Mouse (Mus musculus): ENCODE results near the gene Ano1. TPM values are rescaled to one million over a fixed set of nuclear protein-coding genes. Genes with fewer than 3 reads are reported as not detected.

The Ano1 gene
- polyA plus RNA-seq, 2 experiments: 1.4 to 1.5 TPM

- DNase-seq (ENCODE audit: low read depth in 3 of 3, low spot score in 3 of 3): peak in 2 of 3 experiments; percentile 43 to 47
- Histone ChIP-seq H3K4me3 (ENCODE audit: insufficient read depth in 1 of 2, low read depth in 2 of 2, low read length in 2 of 2) (no peak overlapping the region), H3K4me2 (ENCODE audit: low read depth) (peak overlapping the region; percentile 33), H3K36me3 (replicated peaks; ENCODE audit: control insufficient read depth, insufficient read depth, low read depth) (no peaks in the 10 kb centered on the region), H3K27me3 (ENCODE audit: control insufficient read depth, insufficient read depth, low read length) (peaks cover 10% of the 10 kb centered on the region), H3K9ac (replicated peaks) (peak overlapping the region; percentile 37), H3K9me3 (ENCODE audit: control insufficient read depth, low read length) (no peaks in the 10 kb centered on the region), H3K4me1 (replicated peaks; ENCODE audit: control insufficient read depth in 2 of 2, insufficient read depth in 2 of 2, low read length in 1 of 2) (peaks cover 13 to 19% of the 10 kb centered on the region in 2 experiments), H3K27ac (peak overlapping the region; percentile 55)
- WGBS (ENCODE audit: insufficient replicate concordance): 16% methylated on average over 3 of the region's 3 CpGs
- peak; percentile 73 for ATAC-seq (ENCODE audit: insufficient read depth)
- TF ChIP-seq EP300 (IDR thresholded peaks at IDR 0.05; ENCODE audit: low read depth): no peak
- no peak for TF ChIP-seq CTCF (IDR thresholded peaks at IDR 0.05; ENCODE audit: low read depth)
Observed at GRCm38 (mm10) chr7:144739810-144740209, 12.0 kb downstream of the Ano1 start.

DNA sequence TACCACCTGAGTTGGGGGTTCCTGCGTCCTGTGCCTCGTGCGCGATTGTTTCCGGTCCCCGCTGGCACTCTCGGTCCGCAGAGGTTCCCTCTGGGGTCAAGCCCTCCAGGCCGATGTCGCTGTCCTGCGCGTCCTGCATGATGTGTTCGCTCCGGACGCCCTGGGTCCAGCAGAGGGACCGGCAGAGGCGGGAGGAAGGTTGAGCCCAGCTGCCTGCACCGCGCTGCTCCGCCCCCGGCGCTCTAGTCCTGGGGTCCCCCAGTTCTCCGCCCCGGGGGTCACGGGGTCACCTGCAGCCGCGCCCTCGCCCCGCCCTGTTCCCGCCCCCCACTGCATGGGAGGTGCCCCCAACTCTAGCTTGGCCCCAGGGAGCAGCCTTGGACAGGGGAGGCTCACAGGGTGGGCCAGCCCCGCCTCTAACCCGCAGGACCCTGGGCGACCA, 13.4 kb downstream of the Ano1 start:
- Histone ChIP-seq H3K9ac (replicated peaks) (peak overlapping the region; percentile 71), H3K4me3 (ENCODE audit: insufficient read depth in 1 of 2, low read depth in 2 of 2, low read length in 2 of 2) (peak overlapping the region; percentile 61 to 63), H3K36me3 (replicated peaks; ENCODE audit: control insufficient read depth, insufficient read depth, low read depth) (no peaks in the 10 kb centered on the region), H3K4me1 (replicated peaks; ENCODE audit: control insufficient read depth in 2 of 2, insufficient read depth in 2 of 2, low read length in 1 of 2) (peaks cover 19 to 23% of the 10 kb centered on the region in 2 experiments), H3K9me3 (ENCODE audit: control insufficient read depth, low read length) (no peaks in the 10 kb centered on the region), H3K4me2 (ENCODE audit: low read depth) (peak overlapping the region; percentile 78), H3K27ac (no peak overlapping the region), H3K27me3 (ENCODE audit: control insufficient read depth, insufficient read depth, low read length) (peaks cover 10% of the 10 kb centered on the region)
- TF ChIP-seq CTCF (IDR thresholded peaks at IDR 0.05; ENCODE audit: low read depth): no peak
- no peak for TF ChIP-seq EP300 (IDR thresholded peaks at IDR 0.05; ENCODE audit: low read depth)
- WGBS (ENCODE audit: insufficient replicate concordance): 1% methylated on average over 33 of the region's 33 CpGs
- DNase-seq (ENCODE audit: low read depth in 3 of 3, low spot score in 3 of 3) (peak in 1 of 3 experiments; percentile 13), ATAC-seq (ENCODE audit: insufficient read depth) (peak; percentile 72)

- Histone ChIP-seq H3K27me3 (ENCODE audit: control insufficient read depth, insufficient read depth, low read length) (no peaks in the 10 kb centered on the region; the same call in 1 of the 2 replicates), H3K4me2 (ENCODE audit: low read depth) (peak overlapping the region; percentile 57), H3K9ac (replicated peaks) (peak overlapping the region; percentile 48), H3K36me3 (replicated peaks; ENCODE audit: control insufficient read depth, insufficient read depth, low read depth) (no peaks in the 10 kb centered on the region), H3K4me1 (replicated peaks; ENCODE audit: control insufficient read depth in 2 of 2, insufficient read depth in 2 of 2, low read length in 1 of 2) (peaks cover 42 to 52% of the 10 kb centered on the region in 2 experiments), H3K4me3 (ENCODE audit: insufficient read depth in 1 of 2, low read depth in 2 of 2, low read length in 2 of 2) (no peak overlapping the region; a peak in 1 of 4 replicates), H3K9me3 (ENCODE audit: control insufficient read depth, low read length) (no peaks in the 10 kb centered on the region), H3K27ac (peak overlapping the region; percentile 91)
- TF ChIP-seq EP300 (IDR thresholded peaks at IDR 0.05; ENCODE audit: low read depth) (peak; percentile 78), CTCF (IDR thresholded peaks at IDR 0.05; ENCODE audit: low read depth) (no peak)
- DNase-seq (ENCODE audit: low read depth in 3 of 3, low spot score in 3 of 3) (peak; percentile 65 to 71 (median 70)), ATAC-seq (ENCODE audit: insufficient read depth) (peak; percentile 85)
- 8% methylated on average over 4 of the region's 4 CpGs for WGBS (ENCODE audit: insufficient replicate concordance)
Observed at GRCm38 (mm10) chr7:144731897-144732291, 19.9 kb downstream of the Ano1 start.

DNA sequence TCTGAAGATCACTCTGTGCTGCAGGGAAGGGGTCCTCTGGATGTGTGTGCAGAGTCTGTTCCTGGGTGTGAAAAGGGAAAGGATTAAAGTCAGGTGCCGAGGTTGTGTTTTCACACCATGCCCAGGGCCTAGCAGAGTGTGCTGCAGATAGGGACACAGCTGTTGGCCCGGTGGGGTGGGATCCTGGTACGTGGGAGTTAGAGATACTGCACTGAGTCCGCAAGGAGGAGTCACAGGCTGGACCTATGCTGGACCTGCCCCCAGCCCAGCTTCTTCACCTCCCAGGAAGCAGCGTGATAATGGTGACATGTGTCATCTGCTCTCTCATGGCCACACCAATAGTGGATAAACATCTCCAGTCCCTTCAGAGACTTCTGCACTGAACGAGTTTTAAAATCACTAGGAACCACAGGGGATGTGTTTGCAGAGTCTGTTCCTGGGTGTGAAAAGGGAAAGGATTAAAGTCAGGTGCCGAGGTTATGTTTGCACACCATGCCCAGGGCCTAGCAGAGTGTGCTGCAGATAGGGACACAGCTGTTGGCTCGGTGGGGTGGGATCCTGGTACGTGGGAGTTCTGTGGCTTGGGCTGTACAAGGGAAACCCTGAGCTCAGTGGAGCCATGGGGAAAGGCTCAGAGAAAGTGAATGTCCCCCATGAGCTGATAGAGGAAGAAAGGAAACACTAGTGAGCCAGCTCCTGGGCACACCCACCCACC, 20.4 kb downstream of the Ano1 start:
- Histone ChIP-seq H3K9me3 (ENCODE audit: control insufficient read depth, low read length) (no peaks in the 10 kb centered on the region), H3K27me3 (ENCODE audit: control insufficient read depth, insufficient read depth, low read length) (no peaks in the 10 kb centered on the region; the same call in 1 of the 2 replicates), H3K27ac (peak overlapping the region; percentile 91), H3K4me3 (ENCODE audit: insufficient read depth in 1 of 2, low read depth in 2 of 2, low read length in 2 of 2) (no peak overlapping the region; a peak in 1 of 4 replicates), H3K36me3 (replicated peaks; ENCODE audit: control insufficient read depth, insufficient read depth, low read depth) (no peaks in the 10 kb centered on the region), H3K4me1 (replicated peaks; ENCODE audit: control insufficient read depth in 2 of 2, insufficient read depth in 2 of 2, low read length in 1 of 2) (peaks cover 42 to 52% of the 10 kb centered on the region in 2 experiments), H3K9ac (replicated peaks) (peak overlapping the region; percentile 48), H3K4me2 (ENCODE audit: low read depth) (peak overlapping the region; percentile 57)
- WGBS (ENCODE audit: insufficient replicate concordance): 9% methylated on average over 9 of the region's 9 CpGs
- DNase-seq (ENCODE audit: low read depth in 3 of 3, low spot score in 3 of 3): peak; percentile 63 to 68 (median 67)
- TF ChIP-seq EP300 (IDR thresholded peaks at IDR 0.05; ENCODE audit: low read depth): peak; percentile 75
- TF ChIP-seq CTCF (IDR thresholded peaks at IDR 0.05; ENCODE audit: low read depth): 0 out of 2 replicates have a peak, but pooled peaks have one; percentile 5
- peak; percentile 88 for ATAC-seq (ENCODE audit: insufficient read depth)

GRCm38 (mm10) chr7:144724283-144724682, 27.5 kb downstream of the Ano1 start:
- H3K27me3 ChIP-seq (ENCODE audit: control insufficient read depth, insufficient read depth, low read length): no peaks in the 10 kb centered on the region; the same call in 1 of the 2 replicates
- no peaks in the 10 kb centered on the region for H3K9me3 ChIP-seq (ENCODE audit: control insufficient read depth, low read length)
- WGBS (ENCODE audit: insufficient replicate concordance): 15% methylated on average over 1 of the region's 1 CpGs
- TF ChIP-seq EP300 (IDR thresholded peaks at IDR 0.05; ENCODE audit: low read depth) (no peak), CTCF (IDR thresholded peaks at IDR 0.05; ENCODE audit: low read depth) (no peak)
- H3K4me3 ChIP-seq (ENCODE audit: insufficient read depth in 1 of 2, low read depth in 2 of 2, low read length in 2 of 2): no peak overlapping the region
- no peak overlapping the region for H3K9ac ChIP-seq (replicated peaks)
- H3K36me3 ChIP-seq (replicated peaks; ENCODE audit: control insufficient read depth, insufficient read depth, low read depth): no peaks in the 10 kb centered on the region
- no peak overlapping the region for H3K4me2 ChIP-seq (ENCODE audit: low read depth)
- no peak overlapping the region for H3K27ac ChIP-seq
- H3K4me1 ChIP-seq (replicated peaks; ENCODE audit: control insufficient read depth in 2 of 2, insufficient read depth in 2 of 2, low read length in 1 of 2): peaks cover 0 to 12% of the 10 kb centered on the region in 2 experiments; a peak in 2 of 4 replicates
- DNase-seq (ENCODE audit: low read depth in 3 of 3, low spot score in 3 of 3) (no peak), ATAC-seq (ENCODE audit: insufficient read depth) (no peak)

All from liver, embryonic 14.5 days (tissue).